Mouse (Mus musculus) layer of hippocampus, adult 18-20 months (tissue): ENCODE measurements at regions not wholly inside any gene's neighbourhood (a gene's known extent, or its start where the extent isn't known, plus 50 kb on each side); places are given as distances from the start of the nearest gene placed in this dataset.

ENCODE experiments used
- DNase-seq, 2 experiments: peaks; one replicate each; pipeline ENCODE4 v3.0.0; 2022; ENCODE audit warnings: low spot score in 2 of 2

DNA sequence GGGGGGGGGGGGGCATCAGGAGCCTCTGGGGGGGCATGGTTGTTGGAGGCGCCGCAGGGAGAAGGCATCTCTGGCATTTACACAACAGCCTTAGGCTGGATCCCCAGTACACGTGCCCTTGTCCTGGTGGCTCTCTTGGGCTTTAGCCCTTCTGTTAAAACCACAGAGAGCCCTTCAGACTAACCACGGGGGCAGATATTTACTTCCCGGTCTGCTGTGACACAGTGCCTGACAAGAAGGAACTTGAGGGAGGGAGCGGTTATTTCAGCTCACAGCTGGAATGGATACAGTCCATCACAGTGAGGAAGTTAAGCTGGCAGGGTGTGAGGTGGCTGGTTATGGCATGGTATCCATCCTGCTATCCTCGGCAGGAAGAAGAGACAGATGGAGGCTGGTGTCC is 71.0 kb upstream of the Gm11733 start:
- no peak for DNase-seq

GRCm38 (mm10) chr11:117413942-117414705 is 70.0 kb upstream of the Gm11733 start:
- no peak for DNase-seq

DNA sequence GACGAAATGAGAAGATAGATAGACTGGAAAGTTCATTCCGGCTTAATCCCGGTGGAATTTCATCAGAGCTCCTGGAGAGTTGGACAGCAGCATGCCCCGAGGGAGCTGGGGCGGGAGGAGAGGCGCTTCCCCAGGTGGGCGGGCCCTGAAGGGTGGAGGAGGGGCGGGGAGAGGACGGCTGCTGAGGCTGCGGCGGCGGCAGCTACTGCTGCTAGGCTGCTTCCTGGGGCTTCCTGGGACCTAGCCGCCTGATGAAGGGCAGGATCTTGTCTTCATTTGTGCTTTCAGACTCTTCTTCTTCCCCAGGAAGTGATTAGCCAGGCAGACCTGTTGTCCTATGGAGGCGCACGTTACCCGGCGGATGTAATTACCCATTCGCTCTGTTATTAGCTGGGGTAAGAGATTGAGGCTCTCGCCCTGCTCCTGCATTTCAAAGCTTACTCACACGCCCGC is 69.3 kb upstream of the Gm11733 start:
- peak in 1 of 2 experiments; percentile 38 for DNase-seq

DNA sequence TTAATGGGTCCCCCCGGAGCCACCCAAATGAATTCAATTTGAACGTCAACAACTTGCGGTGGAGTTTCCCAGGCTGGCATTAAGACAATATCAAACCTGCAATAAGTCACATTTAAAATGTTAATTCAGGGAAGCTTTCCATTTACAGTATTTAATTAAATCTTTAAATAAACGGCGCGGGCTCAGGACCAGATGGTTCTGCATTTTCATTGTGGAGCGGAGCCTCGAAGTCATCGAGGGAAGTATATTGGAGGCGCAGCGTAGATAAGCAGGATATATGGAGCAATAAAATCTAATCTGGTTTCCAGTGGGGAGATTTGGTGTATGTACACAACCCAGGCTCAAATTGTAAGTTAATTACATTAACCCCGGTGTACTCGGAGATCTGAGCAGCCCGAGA is 68.7 kb upstream of the Gm11733 start:
- DNase-seq = peak in 1 of 2 experiments; percentile 55

DNA sequence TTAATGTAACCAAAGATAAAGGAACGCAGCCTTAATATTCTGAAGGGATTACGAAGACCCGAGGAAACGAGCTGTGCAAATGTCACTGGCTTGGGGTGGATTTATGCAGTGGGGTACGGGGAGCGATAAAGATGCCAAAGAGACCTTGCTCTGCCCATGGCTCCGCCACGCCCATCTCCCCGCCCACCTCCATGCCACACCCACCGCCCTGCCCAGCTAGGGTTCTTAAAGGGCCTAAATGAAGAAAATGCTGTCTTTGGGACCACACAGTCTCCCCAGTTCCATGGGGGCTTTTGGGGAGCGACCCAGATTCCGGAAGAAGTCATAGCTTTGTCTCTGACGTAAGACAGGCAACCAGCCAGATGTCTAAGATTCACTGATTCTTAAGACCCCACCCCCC is 68.2 kb upstream of the Gm11733 start:
- no peak for DNase-seq

GRCm38 (mm10) chr11:117416984-117417670 is 67.0 kb upstream of the Gm11733 start:
- DNase-seq = no peak

GRCm38 (mm10) chr11:117417959-117418574 is 66.1 kb upstream of the Gm11733 start:
- no peak for DNase-seq

GRCm38 (mm10) chr11:117418939-117419338 is 65.2 kb upstream of the Gm11733 start:
- DNase-seq = no peak

DNA sequence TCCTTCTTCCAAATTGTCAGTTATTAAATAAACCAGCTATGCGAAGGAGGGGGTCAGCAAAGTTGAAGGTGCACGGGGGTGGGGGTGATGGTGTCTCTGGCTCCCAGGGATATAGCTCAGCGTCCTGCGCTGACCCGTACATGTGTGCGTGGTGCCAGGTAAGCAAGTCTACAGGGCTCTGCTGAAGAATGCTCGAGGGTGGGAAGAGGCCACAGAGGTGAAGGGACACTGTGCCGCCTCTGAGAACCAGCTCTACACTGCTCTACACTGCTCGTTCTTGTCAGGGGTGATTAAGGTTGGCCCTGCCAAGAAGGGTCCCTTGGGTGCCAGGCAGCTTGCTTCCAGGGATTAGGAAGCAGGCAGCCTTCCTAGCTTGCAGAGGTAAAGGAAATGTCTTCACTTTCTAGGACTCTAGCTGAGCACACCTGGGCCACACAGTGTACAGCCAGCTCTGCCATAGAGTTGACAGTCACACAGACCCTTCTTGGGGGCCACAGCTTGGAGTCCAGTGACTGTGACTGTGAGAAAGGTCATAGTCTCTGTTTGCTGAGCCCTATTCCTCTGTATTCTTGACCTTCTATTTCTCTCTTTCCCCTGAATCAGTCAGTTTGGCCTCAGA is 64.7 kb upstream of the Gm11733 start:
- no peak for DNase-seq

DNA sequence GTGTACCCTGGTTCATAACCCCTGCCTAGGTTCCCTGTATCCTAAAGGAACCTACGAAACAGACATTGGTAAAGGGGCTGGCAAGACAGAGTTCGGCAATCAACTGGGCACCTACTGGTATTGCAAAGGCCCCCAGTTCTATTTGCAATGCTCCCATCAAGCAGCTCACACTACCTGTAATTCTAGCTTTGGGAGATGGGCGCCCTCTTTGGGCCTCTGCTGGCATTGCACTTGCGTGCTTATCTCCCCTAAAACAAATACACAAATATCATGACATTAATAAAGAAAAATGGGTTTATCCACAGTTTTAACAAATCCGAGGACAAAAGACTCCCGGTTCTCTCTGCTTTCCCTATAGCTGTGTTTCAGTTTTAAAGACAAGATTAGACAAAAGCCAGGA is 61.5 kb upstream of the Gm11733 start:
- DNase-seq = no peak

DNA sequence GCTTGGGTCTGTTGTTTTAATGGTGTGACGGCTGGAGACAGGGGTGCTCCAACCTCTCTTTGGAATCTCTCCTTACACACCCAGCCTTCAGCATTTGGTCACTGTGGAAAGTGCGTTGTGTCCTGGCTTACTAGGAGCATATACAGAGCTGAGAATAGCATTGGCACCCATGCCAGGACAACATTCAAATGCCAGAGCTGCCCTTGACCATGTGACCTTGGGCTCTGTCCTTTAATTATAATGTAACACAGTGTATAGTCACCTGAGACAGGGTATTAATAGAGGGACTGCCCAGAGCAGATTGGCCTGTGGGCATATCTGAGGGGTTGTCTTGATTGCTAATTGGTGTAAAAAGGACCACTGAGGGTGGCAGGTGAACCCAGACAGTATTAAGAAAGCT is 60.7 kb upstream of the Gm11733 start:
- no peak for DNase-seq

DNA sequence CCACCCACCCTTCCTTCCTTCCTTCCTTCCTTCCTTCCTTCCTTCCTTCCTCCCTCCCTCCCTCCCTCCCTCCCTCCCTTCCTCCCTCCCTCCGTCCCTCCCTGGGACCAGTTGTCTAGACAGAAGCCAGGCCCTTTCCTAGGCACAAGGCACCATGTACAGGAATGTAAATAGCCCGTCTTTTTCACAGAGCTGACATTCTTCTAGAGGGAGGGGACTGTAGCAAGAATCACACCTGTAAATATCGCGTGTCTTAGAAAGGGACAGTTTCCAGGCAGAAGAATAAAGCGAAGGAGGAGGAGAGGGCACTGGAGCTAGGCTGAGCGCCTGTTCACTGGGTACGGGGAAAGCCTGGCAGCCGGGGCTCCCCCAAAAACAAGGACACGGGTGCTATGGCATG is 58.7 kb upstream of the Gm11733 start:
- DNase-seq = no peak

DNA sequence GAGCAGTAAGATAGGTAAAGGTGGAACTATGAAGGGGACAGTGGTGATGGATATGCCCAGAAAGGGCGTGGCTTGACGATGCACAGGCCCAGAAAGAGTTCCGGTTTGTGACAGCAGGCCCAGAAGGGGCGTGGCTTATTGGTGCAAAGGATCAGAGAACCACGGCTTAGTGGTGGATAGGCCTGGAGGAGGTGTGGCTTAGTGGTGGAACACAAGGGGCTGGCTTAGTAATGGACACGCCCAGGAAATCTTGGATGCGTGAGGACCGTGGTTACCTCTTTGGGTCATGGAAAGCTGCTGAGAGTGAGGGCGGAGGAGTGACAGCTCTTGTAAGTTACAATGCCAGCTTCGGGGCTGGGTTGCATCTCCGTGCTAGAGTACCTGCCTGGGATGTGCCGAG is 58.2 kb upstream of the Gm11733 start:
- no peak for DNase-seq

DNA sequence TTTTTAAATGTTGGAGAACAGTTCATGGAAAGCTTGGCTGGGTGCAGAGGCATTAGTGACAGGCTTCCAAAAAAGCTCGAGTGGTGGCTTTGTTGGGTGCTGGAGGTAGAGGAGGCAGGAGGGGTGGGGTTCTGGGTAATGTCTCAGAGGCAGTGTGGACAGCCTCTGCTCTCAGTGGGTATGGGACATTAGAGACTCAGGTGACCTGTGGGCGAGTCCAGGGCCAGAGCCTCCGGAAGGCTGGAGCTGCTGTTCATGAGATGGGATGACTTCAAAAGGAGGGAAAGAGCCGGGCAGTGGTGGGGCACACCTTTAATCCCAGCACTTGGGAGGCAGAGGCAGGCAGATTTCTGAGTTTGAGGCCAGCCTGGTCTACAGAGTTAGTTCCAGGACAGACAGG is 57.5 kb upstream of the Gm11733 start:
- no peak for DNase-seq

DNA sequence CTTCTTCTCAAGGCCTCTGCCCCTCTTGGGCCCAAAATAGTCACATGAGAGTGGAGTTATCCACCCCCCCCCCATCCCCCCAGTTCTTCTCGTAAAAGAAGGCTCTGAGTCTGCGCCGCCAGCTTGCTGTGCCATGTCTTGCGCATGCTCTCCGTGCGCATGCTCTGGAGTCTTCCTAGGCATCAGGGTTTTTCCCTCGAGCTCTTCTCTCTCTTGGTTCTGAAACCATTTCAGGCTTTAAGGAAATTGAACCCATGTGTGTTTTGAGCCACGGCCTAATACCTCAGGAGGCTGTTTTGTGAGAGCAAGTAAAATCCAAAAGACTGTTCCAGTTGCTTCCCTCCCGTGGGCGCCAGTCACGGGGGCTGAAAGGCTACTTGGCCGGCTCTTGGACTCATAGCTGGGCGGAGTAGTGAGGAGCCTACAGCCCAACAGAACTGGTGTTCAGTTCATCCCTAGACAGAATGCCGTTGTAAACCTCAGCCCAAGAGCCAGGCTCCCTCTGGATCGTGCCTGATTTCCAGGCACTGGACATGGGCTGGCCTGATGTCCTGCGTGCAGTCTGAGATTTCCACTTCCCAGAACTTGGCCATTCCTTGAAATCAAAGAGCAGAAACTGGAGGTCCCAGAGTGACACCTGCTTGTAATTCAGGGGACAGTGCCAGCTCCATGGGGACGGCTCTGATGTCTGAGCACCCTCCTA is 56.2 kb upstream of the Gm11733 start:
- no peak for DNase-seq

GRCm38 (mm10) chr11:117429326-117429752 is 54.8 kb upstream of the Gm11733 start:
- DNase-seq = no peak

DNA sequence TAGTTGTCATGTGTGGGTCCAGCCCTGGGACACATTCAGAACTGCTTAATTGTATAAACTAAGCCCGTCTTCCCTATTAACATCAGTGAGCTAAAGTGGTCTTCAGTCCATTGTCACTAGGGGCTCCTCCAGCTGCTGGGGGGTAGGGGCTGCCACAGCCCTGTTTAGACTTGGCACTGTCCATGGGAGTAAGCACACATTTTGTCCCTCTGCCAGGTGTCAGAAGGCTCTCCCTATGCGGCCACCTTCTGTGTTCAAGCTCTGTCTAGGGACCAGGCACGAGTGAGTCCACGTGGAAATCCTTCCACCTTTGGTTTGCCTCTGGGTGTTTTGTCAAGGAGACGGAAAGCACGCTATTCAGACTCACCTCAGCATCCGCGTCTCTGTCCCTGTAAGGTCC is 54.3 kb upstream of the Gm11733 start:
- DNase-seq = no peak

GRCm38 (mm10) chr11:117434056-117434455 is 50.1 kb upstream of the Gm11733 start:
- DNase-seq = no peak
